In the genomic region with DNA sequence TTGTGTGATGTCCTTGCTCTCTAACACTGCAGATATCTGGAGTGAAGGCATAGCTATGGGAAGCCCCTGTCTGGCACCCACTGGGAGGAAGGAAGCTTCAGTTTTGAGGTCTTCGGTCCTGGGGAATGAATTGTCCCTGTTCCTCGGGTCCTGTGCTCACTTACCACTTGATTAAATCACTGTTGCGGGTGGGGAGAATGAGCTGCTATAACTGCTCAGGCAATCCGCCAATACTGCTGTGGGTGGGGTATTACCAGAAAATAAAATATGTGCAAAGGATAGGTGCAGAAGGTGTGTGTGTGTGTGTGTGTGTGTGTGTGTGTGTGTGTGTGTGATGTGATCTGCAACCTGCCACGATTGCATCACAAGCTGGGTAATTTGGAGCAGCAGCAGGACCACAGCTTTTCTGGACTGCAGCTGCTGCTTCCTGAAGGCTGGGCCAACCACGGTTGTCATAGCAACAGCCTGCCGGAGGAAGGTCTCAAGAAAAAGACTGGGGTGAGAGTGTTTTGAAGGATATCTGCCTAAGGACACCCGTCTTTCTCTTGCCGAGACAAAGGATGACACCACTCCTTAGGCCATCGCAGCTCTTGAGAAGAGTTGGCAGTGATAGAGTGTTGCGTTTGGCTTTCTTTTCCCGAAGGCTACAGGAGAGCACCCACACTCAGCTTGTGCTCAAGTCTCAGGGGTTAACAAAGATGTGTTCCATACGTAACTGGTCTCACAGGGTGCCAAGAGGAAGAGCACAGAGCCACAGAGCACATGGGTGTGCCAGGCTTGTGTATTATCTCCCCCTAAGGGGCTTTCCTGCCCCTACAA, we compare ENCODE assay signal across 8 mouse cellular contexts. TPM values are rescaled to one million over a fixed set of nuclear protein-coding genes. Genes with fewer than 3 reads are reported as not detected.
DNase-seq lines count a peak whose midpoint lies in the region; ATAC-seq lines count a peak whose summit lies in the region.

No protein-coding gene starts in this region.

- no peak overlapping the region for H3K27ac ChIP-seq in intestine, embryonic 15.5 days
- no peak overlapping the region for H3K27ac ChIP-seq in intestine, embryonic 16.5 days (ENCODE audit: low read length)
- peak overlapping the region; percentile 88 for H3K27ac ChIP-seq in neural tube, embryonic 15.5 days (replicated peaks)

- DNase-seq in cerebellum, postnatal 10 days = peak; percentile 89 to 90
- DNase-seq in frontal cortex, postnatal 14 days (ENCODE audit: low spot score in 2 of 2) = peak; percentile 53 to 66
- peak; percentile 74 to 88 for DNase-seq in left cerebral cortex, postnatal 14 days (ENCODE audit: low spot score in 2 of 2)
- no peak for DNase-seq in urinary bladder, postnatal 10 days (ENCODE audit: low spot score)
- no peak for DNase-seq in kidney, postnatal 25 days

- no peak overlapping the region for H3K4me3 ChIP-seq in intestine, embryonic 15.5 days (replicated peaks)
- no peak overlapping the region for H3K4me3 ChIP-seq in intestine, embryonic 16.5 days (ENCODE audit: low read length)
- H3K4me3 ChIP-seq in neural tube, embryonic 15.5 days (replicated peaks) = no peak overlapping the region

- H3K4me2 ChIP-seq in intestine, embryonic 15.5 days (replicated peaks) = no peak overlapping the region
- no peak overlapping the region for H3K4me2 ChIP-seq in intestine, embryonic 16.5 days (ENCODE audit: low read depth, low read length)
- peak overlapping the region; percentile 28 for H3K4me2 ChIP-seq in neural tube, embryonic 15.5 days

- peak; percentile 41; the same call in 1 of the 2 replicates for ATAC-seq in intestine, embryonic 15.5 days
- no peak for ATAC-seq in intestine, embryonic 16.5 days
- peak; percentile 76 for ATAC-seq in neural tube, embryonic 15.5 days (ENCODE audit: low FRiP score)

- 27% methylated on average over 13 of the region's 13 CpGs for WGBS in intestine, embryonic 15.5 days
- WGBS in intestine, embryonic 16.5 days = 26% methylated on average over 13 of the region's 13 CpGs
- whole genome bisulfite sequencing in neural tube, embryonic 15.5 days = 10% methylated on average over 13 of the region's 13 CpGs

- H3K4me1 ChIP-seq in intestine, embryonic 15.5 days (replicated peaks) = no peaks in the 10 kb centered on the region; the same call in 1 of the 2 replicates
- H3K4me1 ChIP-seq in intestine, embryonic 16.5 days (ENCODE audit: control insufficient read depth, insufficient read depth, low read length) = no peaks in the 10 kb centered on the region
- peaks cover 25% of the 10 kb centered on the region for H3K4me1 ChIP-seq in neural tube, embryonic 15.5 days

- H3K36me3 ChIP-seq in intestine, embryonic 15.5 days = no peaks in the 10 kb centered on the region
- no peaks in the 10 kb centered on the region for H3K36me3 ChIP-seq in intestine, embryonic 16.5 days (ENCODE audit: control insufficient read depth, insufficient read depth, low read length)
- H3K36me3 ChIP-seq in neural tube, embryonic 15.5 days = no peaks in the 10 kb centered on the region

- H3K27me3 ChIP-seq in intestine, embryonic 15.5 days (replicated peaks) = no peaks in the 10 kb centered on the region
- H3K27me3 ChIP-seq in intestine, embryonic 16.5 days (replicated peaks; ENCODE audit: control insufficient read depth, insufficient read depth, low read length) = no peaks in the 10 kb centered on the region
- no peaks in the 10 kb centered on the region for H3K27me3 ChIP-seq in neural tube, embryonic 15.5 days (replicated peaks)

- no peak overlapping the region for H3K9ac ChIP-seq in intestine, embryonic 15.5 days
- H3K9ac ChIP-seq in intestine, embryonic 16.5 days (ENCODE audit: low read depth, low read length) = no peak overlapping the region
- H3K9ac ChIP-seq in neural tube, embryonic 15.5 days (replicated peaks) = no peak overlapping the region

- intact Hi-C loops in left cerebral cortex, postnatal 14 days (cut with DNase I) = no loop called here

- no peaks in the 10 kb centered on the region for H3K9me3 ChIP-seq in intestine, embryonic 15.5 days
- H3K9me3 ChIP-seq in intestine, embryonic 16.5 days (ENCODE audit: control insufficient read depth, low read length) = no peaks in the 10 kb centered on the region
- H3K9me3 ChIP-seq in neural tube, embryonic 15.5 days (replicated peaks) = no peaks in the 10 kb centered on the region

RNA-seq across cellular contexts. Expression of gene Ccdc177, which starts 23.8 kb away (rescaled TPM):
- 0.10 and 0.15 TPM in 2 replicates for polyA plus RNA-seq in intestine, embryonic 15.5 days (2015; fragmentation: Nextera tagmentation; extraction: Ambion mirVana)
- 0.02 and 0.09 TPM in 2 replicates for polyA plus RNA-seq in intestine, embryonic 16.5 days (2015; fragmentation: Nextera tagmentation; extraction: Ambion mirVana)
- total RNA-seq in left cerebral cortex, postnatal 14 days (2021) = 10 to 100 TPM; 17.0 to 18.1 TPM
- polyA plus RNA-seq in neural tube, embryonic 15.5 days (2015; fragmentation: Nextera tagmentation; extraction: Ambion mirVana) = 1.5 and 2.1 TPM in 2 replicates

RNA-seq across cellular contexts. Expression of gene Plekhd1, which starts 44.3 kb away (rescaled TPM):
- polyA plus RNA-seq in intestine, embryonic 15.5 days (2015; fragmentation: Nextera tagmentation; extraction: Ambion mirVana) = 13.4 and 14.1 TPM in 2 replicates
- 11.5 and 12.1 TPM in 2 replicates for polyA plus RNA-seq in intestine, embryonic 16.5 days (2015; fragmentation: Nextera tagmentation; extraction: Ambion mirVana)
- total RNA-seq in left cerebral cortex, postnatal 14 days (2021) = 1 to 10 TPM; 2.8 to 2.9 TPM
- polyA plus RNA-seq in neural tube, embryonic 15.5 days (2015; fragmentation: Nextera tagmentation; extraction: Ambion mirVana) = 10.5 and 11.8 TPM in 2 replicates

RNA-seq across cellular contexts. Expression of gene Susd6, which starts 53.6 kb away (rescaled TPM):
- 16.9 and 18.7 TPM in 2 replicates for polyA plus RNA-seq in intestine, embryonic 15.5 days (2015; fragmentation: Nextera tagmentation; extraction: Ambion mirVana)
- polyA plus RNA-seq in intestine, embryonic 16.5 days (2015; fragmentation: Nextera tagmentation; extraction: Ambion mirVana) = 16.4 and 20.0 TPM in 2 replicates
- 10 to 100 TPM; 27.0 to 29.5 TPM for total RNA-seq in left cerebral cortex, postnatal 14 days (2021)
- 9.1 and 11.9 TPM in 2 replicates for polyA plus RNA-seq in neural tube, embryonic 15.5 days (2015; fragmentation: Nextera tagmentation; extraction: Ambion mirVana)

Comparison
In these comparisons a context has a peak if more than half of its experiments do, and no peak if none do; other contexts are left out.
1. DNase-seq: peak in cerebellum, postnatal 10 days (2 of 2), frontal cortex, postnatal 14 days (2 of 2) and left cerebral cortex, postnatal 14 days (2 of 2); none in urinary bladder, postnatal 10 days (single experiment) and kidney, postnatal 25 days (0 of 2).